Mouse (Mus musculus) layer of hippocampus, postnatal 14 days (tissue): ENCODE results near the gene Gltpd2. TPM values are rescaled to one million over a fixed set of nuclear protein-coding genes. Genes with fewer than 3 reads are reported as not detected.
"Not testable (repeated sequence)": the region's sequence is repeated elsewhere in the genome, so short reads cannot be mapped to it uniquely, and the experiment has no call there.

Source experiments
- DNase-seq, 2 experiments: peaks; one replicate each; pipeline ENCODE4 v3.0.0; 2021 to 2022; ENCODE audit warnings: low spot score in 2 of 2, mixed read lengths in 1 of 2
- long read RNA-seq, 2 experiments: library from polyadenylated mRNA; stranded (forward); transcript quantifications; one replicate each; pipeline ENCODE4 v2.0.0; 2021
- total RNA-seq, 2 experiments: library from RNA; stranded (reverse); gene quantifications; 2 replicates each; pipeline ENCODE4 v1.2.3; 2021

Gene Gltpd2
- not detected for total RNA-seq
- long read RNA-seq, experiment 1: 0 reads
- long read RNA-seq, experiment 2: 0 reads

DNA sequence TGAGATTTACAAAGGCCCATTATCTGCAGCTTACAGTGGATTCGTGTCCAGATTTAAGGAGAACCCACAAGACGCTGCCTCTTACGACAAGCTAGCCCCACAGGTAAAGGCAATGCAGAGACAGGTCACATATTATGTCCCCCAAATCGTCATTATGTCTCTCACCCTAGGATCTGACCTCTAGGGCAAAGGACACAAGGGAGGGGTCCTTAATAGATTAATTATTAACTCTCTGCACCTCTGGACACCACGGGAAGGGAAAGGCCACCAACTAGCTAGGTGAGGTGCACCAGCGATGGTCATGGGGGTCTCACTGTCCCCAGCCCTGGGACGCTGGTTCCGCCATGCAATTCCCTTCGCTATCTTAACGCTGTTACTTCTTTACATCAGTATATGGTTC lies at the start of gene Gltpd2:
Gene Gltpd2, plus strand, starts transcription at position 274 of the 400 bp plus-strand sequence.
- no peak for DNase-seq

DNA sequence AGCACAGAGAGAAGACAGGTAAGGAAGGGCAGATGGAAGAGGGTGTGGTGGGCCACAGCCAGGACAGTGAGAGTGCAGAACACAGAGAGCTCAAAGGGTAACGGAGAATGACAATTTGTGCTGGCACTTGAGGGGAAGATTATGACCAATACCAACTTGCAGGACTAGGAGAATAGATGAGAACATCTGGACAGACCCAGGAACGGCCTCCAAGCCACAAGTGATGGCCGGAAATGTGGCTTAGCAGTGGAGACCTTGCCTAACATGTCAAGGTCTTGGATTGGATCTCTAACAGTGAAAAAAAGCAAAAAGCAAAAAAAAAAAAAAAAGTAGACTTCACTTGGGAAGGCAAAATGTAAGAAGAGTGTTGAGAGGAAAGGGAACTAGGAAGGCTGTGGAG lies 49.2 kb upstream of the Gltpd2 start:
- DNase-seq: no peak

DNA sequence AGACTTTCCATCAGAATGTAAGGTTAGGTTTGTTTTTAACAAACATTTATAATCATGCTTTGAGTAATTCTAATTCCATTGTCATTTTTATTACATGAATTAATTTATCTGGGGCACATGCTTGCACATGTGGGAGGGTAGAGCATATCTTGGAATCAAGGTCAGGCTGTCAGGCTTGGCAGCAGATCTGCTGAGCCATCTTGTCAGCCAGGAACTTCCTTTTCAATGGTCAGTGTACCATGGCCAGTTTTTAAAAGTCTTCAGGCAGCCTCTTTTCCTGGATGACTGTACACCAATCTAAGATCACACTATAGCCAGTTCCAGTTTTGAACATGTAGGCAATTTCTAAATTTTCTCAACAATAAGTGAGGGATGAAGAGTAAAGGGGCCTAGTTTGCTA lies 46.3 kb upstream of the Gltpd2 start:
- no peak for DNase-seq

DNA sequence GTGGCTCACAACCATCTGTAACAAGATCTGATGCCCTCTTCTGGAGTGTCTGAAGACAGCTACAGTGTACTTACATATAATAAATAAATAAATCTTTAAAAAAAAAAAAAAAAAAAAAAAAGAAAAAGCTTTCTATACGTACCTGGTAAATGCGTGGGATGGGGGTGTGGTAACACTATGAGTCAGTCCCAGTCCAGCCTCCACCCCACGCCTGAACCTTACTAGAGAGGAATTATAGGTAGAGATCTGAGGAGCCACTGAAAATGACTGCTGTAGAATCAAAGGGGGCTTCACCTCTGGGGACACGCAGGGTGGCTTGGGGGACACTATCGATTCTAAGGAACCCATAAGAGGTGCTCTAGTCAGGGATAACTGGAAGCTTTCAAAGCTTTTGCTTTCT lies 45.7 kb upstream of the Gltpd2 start:
- DNase-seq: not testable (repeated sequence)

DNA sequence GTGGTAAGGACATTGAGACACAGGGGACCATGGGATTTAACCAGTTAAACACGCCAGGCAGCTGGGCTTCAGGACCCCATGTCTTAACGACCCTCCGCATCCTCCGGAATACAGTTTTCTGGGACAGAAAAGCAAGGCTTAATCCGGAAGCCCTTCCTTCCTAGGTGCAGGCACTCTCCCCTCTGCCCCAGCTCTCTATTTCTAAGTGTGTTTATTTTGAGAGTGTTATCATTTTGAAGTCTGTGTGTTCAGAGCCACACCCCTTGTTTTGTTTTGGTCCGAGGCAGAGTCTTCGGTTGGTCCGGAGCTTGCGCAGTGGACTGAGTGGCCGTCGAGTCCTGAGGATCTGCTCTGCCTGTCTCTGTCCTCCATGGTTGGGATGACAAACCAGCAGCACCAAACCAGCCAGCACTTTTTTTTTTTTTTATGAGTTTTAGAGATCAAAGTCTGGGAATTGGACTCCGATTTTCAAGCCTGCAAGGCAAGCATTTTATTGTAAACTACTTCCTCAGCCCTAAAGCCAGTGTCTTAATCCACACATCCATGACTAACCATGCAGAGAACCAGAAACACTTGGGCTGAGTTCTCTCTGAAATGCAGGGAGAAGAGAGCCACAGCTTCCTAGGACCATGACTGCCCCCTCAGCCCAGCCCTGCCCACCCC lies 44.0 kb upstream of the Gltpd2 start:
- no peak for DNase-seq

DNA sequence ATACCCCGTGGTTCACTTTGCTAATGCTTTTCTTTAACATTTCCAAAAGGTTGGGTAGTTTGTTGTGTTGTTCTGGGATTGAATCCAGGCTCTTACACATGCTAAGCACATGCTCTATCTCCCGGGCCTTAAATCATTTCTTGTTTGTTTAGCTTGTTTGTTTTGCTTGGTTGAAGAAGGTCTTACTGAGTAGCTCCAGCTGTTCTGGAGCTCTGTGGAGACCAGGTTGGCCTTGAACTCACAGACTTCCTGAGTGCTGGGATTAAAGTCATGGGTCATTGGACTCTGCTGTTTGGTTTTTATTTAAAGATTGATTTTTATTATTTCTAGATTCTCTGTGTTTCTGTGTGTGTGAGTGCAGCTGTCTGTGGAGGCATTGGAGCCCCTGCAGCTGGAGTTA lies 33.5 kb upstream of the Gltpd2 start:
- DNase-seq: no peak

DNA sequence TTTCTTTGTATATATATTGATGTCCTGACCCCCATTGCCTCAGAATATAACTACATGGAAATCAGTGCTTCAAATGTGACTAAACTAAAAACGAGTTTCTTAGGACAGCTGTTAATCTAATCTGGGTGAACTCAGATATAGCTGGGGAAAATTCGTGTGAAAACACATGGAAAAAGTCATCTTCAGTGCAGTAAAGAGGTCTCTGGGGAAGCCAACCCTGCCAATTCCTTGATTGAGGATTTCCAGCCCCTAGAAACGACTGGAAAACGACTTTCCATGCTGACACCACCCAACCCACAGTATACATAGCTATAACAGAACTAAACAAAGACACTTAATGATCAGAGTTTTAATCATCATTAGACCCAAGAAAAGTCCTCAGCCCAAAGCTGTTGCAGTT lies 31.2 kb upstream of the Gltpd2 start:
- no peak for DNase-seq

DNA sequence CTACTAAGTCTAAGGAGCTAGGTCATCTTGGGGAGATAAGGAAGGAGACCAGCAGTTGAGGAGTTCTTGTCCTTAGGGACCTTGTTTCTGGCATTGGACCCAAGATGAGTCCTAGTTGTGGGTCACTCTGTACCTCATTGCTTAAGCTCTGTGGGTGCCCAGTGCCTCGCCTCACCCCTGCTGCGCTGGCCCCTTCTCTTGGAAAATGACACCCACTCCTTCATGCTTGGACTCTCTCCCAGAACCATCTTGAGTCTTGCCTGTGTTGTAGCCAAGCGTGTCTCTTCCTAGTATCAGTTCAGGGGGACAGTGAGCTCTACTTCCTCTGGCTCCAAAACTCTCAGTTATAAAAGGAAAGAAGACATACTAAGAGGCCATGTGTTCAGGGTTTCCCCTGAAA lies 29.9 kb upstream of the Gltpd2 start:
- DNase-seq: no peak

DNA sequence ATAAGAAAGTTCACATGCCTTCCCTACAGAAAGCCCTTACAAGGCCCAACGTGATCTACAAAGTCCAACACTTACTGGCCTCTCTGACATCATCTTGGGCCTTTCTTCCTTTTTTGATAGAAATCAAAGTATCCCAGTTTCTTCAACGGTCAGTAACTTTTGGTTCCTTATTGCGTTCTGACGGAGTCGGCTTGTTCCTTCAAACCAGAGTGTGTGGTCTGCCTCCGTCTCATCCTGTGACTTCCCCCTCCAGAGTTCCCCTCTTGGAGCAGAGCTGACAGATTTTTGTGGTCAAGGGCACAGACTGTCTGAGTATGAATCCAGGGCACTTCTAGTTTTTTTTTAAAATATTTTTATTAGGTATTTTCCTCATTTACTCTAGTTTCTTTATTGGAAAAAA lies 29.3 kb upstream of the Gltpd2 start:
- DNase-seq: peak in 1 of 2 experiments; percentile 12

DNA sequence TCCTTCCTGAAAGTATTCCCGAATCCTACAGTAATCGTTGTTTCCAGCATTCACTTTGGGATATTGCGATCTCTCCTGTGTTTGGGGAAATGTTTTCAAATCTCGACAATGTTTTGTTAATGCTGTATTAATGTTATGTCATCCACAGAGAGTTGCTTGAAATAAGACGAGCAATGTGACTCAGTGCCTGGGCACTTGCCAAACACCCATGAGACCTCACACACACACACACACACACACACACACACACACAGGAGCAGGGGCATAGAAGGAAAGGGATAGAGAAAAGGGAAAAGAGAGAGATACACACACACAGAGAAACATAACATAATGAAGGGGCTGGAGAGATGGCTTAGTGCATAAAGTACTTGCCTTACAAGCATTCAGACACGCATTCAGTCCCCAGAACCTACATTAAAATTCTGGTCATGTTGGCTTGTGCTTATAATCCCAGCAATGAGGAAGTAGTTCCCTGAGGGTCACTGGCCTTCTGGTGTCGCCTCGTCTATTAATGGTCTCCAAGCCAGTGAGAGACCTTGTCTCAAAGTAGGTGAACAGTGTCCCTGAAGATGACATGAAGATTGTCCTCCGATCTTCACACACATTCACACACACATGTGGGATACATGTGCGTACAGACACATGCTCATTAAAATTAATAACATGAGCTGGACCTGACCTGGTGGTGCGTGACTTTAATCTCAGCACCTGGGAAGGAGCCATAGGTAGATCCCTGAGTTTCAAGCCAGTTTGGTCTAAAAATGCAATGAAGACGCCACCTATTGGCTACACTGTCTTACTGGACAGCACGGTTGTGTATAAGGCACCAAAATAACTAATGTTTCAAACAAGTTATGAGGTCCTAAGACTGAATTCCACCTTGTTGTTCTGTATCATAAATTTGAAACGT lies 19.2 kb upstream of the Gltpd2 start:
- no peak for DNase-seq

DNA sequence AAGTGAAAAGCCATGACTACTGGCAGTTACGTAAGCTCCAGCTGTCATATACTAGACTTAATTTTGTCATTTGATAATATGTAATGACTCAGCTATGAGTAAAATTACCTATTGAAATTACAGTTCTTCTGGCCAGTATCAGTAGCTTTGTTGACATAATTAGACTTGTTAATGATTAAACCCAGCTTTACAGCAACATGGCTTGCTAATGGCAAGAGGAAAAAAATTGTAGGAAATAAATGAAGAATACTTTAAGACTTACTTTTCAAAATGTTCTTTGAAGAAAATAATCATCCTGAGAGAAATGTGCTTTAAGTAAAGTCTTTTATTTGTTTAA lies 18.6 kb upstream of the Gltpd2 start:
- DNase-seq: no peak

DNA sequence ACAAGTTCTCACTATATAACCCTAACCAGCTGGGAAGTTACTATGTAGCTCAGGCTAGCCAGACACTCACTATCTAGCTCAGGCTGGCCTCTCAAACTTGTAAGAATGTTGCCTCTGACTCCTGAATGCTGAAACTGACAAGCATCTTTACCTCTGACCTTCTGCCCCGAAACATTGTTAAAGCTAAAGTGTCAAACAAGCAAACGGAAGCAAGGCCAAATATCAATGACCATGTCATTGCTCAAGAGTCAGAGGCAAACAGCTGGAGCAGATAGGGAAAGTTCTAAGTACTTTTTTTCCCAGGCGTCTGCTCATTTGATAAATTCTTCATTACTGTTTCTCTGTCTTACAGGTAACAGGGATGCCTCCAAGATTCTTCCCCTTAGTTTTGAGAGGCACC lies 17.0 kb upstream of the Gltpd2 start:
- no peak for DNase-seq

DNA sequence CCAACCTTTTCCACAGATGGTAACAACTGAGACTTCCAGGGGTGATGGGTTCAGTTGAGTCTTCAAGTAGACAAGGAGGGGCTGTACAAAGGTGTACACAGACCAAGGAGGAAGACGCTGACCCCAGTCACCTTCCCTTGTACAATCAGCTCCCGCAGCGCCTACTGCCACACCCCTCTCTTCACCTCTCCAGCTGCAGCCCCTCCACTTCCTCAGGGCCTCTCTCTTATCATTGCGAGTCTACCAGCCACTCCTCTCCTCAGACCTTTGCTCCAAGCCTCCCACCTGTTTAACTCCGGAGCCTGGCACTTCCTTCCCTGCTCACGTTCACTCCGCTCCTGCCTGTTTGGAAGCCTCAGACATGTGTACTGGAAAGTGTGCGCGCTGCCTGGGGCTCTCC lies 14.0 kb upstream of the Gltpd2 start, which contains the start of gene Tm4sf5:
Gene Tm4sf5, plus strand, starts transcription at position 275 of the 400 bp plus-strand sequence.
- no peak for DNase-seq

DNA sequence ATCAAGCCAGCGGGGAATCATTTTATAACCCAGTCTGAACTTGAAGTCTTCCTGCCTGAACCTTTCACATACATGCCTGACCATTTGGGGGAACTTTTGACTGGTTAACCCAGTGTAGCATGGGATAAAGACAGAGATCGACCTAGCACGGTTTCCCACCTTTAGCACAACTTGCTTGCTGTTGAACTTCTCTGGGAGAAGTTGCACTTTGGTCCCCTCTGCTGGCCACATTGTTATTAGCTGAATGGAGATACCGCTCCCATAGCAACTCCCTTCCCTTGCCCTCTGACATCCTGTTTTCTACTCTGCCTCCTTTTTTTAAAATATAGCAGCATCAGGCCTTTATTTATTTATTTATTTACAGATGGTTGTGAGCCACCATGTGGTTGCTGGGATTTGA lies 12.6 kb upstream of the Gltpd2 start:
- DNase-seq: peak; percentile 36 to 59

DNA sequence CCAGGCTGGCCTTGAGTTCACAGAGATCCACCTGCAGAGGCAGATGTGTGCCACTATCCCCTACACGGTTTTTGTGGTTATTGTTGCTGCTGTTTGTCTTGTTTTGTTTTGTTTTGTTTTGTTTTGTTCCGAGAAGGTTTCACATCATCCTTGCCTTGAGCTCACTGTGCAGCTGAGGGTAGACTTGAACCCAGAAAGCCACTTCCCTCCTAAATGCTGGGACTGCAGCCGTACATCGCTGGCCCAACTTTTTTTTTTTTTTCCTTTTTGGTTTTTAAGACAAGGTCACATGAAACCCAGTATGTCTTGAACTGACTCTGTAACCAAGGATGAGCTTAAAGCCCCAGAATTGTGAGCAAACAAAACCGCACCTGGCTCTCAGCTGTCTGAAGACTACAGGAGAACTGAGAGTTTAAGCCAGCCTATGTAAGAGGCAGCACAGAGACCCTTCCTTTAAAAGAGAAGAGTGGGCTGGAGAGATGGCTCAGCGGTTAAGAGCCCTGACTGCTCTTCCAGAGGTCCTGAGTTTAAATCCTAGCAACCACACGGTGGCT lies 12.0 kb upstream of the Gltpd2 start:
- DNase-seq: no peak

DNA sequence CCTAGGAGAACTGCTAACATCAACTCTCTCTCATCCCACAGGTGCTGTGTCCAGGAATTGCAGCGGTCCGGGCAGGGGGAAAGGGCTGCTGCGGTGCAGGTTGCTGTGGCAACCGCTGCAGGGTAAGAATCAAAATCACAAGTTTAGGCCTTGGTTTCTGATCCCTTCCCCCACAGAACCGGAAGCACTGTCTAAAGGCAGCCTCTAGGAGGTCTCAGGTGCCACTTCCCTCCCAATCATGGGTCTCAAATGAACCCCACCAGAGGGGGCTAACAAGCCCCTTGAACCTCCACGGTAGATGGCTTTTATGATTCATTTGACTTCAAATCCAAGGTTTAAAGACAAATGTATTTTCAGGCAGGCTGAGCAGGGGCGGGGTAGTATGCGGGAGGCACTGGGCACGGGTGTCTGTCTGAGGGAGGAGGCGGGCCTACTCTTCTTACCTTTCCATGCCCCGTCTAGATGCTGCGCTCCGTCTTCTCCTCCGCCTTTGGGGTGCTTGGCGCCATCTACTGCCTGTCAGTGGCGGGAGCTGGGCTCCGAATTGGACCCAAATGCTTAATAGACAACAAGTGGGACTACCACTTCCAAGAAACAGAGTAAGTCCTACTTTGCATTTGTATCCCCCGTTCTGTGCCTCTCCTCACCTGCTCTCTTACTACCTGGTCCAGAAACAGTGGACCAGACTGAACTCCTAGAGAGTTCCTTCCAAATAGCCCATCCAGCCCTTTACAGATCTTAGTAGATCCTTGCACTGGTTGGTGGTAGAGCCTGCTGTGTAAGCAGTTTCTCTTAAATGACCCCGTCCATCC lies 9.0 kb upstream of the Gltpd2 start:
- peak in 1 of 2 experiments; percentile 12 for DNase-seq

DNA sequence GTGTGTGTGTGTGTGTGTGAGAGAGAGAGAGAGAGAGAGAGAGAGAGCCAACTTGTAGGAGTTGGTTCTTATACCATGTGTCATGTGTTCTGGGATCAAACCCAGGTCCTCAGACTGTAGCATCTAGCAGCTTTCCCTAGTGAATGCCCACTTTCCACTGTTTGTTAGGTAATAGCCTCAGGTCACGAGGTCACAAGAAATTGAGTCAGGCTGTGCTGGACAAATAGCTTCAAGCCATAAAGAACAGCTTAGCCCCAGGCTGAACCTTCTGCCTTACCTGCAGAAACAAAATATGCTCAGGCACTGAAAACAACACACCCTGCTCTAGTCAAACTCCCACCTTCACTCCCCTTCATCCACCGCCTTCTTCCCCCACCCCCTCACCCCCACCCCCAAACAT lies 7.8 kb upstream of the Gltpd2 start:
- DNase-seq: no peak

DNA sequence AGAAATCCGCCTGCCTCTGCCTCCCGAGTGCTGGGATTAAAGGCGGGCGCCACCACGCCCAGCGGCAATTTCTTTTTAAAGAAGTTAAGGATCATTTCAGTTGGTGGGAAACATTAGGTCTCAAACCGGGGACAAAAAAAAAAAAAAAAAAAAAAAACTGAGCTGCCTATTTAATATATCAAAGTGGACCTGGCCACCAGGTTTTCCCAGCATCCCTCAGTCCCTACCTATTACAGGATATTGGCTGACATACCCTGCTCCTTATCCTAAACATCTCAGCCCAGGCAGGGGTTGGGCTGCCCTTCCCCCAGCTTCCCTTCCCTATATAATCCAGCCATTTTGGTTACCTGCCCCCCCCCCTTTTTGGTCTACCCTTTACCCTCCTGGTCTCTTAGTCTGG lies 7.2 kb upstream of the Gltpd2 start:
- DNase-seq: no peak

DNA sequence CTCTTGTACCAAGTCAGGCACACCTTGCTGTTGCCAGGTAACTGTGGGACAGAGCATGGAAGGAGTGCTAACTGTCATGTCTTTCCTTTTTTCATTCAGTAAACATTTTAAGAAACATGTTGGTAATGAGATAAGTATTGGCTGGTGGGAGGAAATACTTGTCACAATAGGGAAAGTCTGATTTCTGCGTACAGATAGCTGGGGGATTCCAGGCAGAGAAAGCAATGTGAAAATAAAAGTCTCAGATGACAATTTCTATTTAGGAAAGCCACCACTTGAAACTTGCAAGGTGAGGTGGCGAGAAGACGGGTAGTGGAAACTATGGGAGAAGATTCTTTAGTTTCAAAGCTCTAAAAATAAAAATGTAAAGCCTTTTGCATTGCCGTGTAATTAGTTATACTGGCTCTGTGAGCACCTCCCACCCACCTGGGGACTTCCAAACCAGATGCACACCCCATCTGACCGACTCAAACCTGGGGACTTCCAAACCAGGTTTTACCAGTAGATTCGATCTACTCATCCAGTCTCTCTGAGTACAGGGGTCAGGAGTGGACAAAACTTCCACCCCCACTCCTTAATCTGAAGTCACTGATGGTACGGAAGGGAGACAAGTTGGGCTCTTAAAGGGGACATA lies 6.2 kb upstream of the Gltpd2 start:
- no peak for DNase-seq

DNA sequence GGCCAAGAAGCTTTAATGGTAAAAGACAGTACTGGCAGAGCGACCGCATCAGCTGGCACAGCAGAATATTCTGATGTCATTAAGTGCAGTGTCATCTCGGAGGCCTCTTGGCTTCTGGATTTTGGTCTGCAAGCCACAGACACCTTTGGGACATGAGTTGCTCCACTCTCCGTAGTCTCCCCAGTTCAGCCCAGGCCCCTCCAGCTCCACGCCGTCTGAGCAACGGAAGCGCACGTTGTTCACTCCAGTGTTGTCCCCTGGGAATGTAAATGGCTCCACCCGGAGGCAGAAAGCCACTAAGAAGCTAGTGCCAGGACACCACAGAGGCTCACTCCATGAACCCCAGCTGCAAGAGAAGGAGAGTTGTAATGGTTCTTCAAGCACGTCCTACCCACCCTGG lies 5.5 kb upstream of the Gltpd2 start:
- no peak for DNase-seq

DNA sequence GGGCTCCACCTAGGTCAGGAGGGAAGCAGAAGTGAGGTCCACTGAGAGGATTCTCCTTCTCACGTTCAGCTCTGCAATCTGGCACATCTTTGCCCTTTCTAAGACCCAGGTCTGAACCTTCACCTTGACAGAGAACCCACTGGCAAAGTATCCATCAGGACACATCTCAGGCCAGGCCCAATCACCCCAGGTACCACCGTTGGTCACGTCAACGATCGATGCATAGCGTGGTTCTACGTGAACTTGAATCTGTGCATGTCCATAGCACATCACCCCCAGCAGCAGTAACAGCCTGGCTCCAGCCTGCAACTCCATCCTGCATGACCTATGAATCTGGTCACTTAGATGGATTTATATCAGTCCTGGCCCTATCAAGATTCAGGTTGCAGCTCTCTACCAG lies 4.7 kb upstream of the Gltpd2 start, which contains the start of gene Vmo1:
Gene Vmo1, minus strand, starts transcription at position 329 of the 400 bp plus-strand sequence.
- no peak for DNase-seq
